Mouse (Mus musculus): ENCODE results near the gene Sgce. TPM values are rescaled to one million over a fixed set of nuclear protein-coding genes. Genes with fewer than 3 reads are reported as not detected.
"Not testable (repeated sequence)": the region's sequence is repeated elsewhere in the genome, so short reads cannot be mapped to it uniquely, and the experiment has no call there.

Sgce gene
- total and polyA plus RNA-seq, 2 experiments from 2014 or later = 35.0 to 44.6 TPM

- TF ChIP-seq CTCF (IDR thresholded peaks at IDR 0.05) = no peak
- ATAC-seq (ENCODE audit: low FRiP score) (no peak), DNase-seq (ENCODE audit: low spot score) (no peak)
- Histone ChIP-seq H3K4me1 (ENCODE audit: insufficient read depth, low read length) (no peaks in the 10 kb centered on the region), H3K27ac (ENCODE audit: low read depth, low read length) (no peak overlapping the region), H3K9me3 (ENCODE audit: low read length) (no peaks in the 10 kb centered on the region), H3K9ac (replicated peaks; ENCODE audit: low read length, poor library complexity, severe bottlenecking) (no peak overlapping the region), H3K27me3 (ENCODE audit: insufficient read depth, low read length) (no peaks in the 10 kb centered on the region), H3K36me3 (ENCODE audit: insufficient read depth, low read length) (no peaks in the 10 kb centered on the region), H3K4me2 (ENCODE audit: low read depth, low read length, poor library complexity, severe bottlenecking) (no peak overlapping the region), H3K4me3 (ENCODE audit: low read depth, low read length) (no peak overlapping the region)
- WGBS = 97% methylated on average over 6 of the region's 6 CpGs
Measured at GRCm38 (mm10) chr6:4665154-4665553, 81.9 kb downstream of the Sgce start.

GRCm38 (mm10) chr6:4664313-4664712, 82.7 kb downstream of the Sgce start:
- WGBS = 58% methylated on average over 2 of the region's 2 CpGs
- no peak for DNase-seq (ENCODE audit: low spot score)
- no peak for TF ChIP-seq CTCF (IDR thresholded peaks at IDR 0.05)
- Histone ChIP-seq H3K9me3 (ENCODE audit: low read length) (no peaks in the 10 kb centered on the region), H3K27ac (ENCODE audit: low read depth, low read length) (no peak overlapping the region), H3K9ac (replicated peaks; ENCODE audit: low read length, poor library complexity, severe bottlenecking) (no peak overlapping the region), H3K4me1 (ENCODE audit: insufficient read depth, low read length) (no peaks in the 10 kb centered on the region), H3K4me3 (ENCODE audit: low read depth, low read length) (no peak overlapping the region), H3K4me2 (ENCODE audit: low read depth, low read length, poor library complexity, severe bottlenecking) (no peak overlapping the region), H3K27me3 (ENCODE audit: insufficient read depth, low read length) (no peaks in the 10 kb centered on the region), H3K36me3 (ENCODE audit: insufficient read depth, low read length) (no peaks in the 10 kb centered on the region)
- ATAC-seq (ENCODE audit: low FRiP score) = no peak

GRCm38 (mm10) chr6:4663516-4663915, 83.5 kb downstream of the Sgce start:
- Histone ChIP-seq H3K4me1 (ENCODE audit: insufficient read depth, low read length) (no peaks in the 10 kb centered on the region), H3K27ac (ENCODE audit: low read depth, low read length) (no peak overlapping the region), H3K27me3 (ENCODE audit: insufficient read depth, low read length) (no peaks in the 10 kb centered on the region), H3K9me3 (ENCODE audit: low read length) (no peaks in the 10 kb centered on the region), H3K4me3 (ENCODE audit: low read depth, low read length) (no peak overlapping the region), H3K36me3 (ENCODE audit: insufficient read depth, low read length) (no peaks in the 10 kb centered on the region), H3K4me2 (ENCODE audit: low read depth, low read length, poor library complexity, severe bottlenecking) (no peak overlapping the region), H3K9ac (replicated peaks; ENCODE audit: low read length, poor library complexity, severe bottlenecking) (no peak overlapping the region)
- ATAC-seq (ENCODE audit: low FRiP score) (no peak), DNase-seq (ENCODE audit: low spot score) (no peak)
- WGBS = 49% methylated on average over 2 of the region's 2 CpGs
- TF ChIP-seq CTCF (IDR thresholded peaks at IDR 0.05) = no peak

- Histone ChIP-seq H3K27me3 (ENCODE audit: insufficient read depth, low read length) (no peaks in the 10 kb centered on the region), H3K9ac (replicated peaks; ENCODE audit: low read length, poor library complexity, severe bottlenecking) (no peak overlapping the region), H3K27ac (ENCODE audit: low read depth, low read length) (no peak overlapping the region), H3K4me2 (ENCODE audit: low read depth, low read length, poor library complexity, severe bottlenecking) (no peak overlapping the region), H3K4me3 (ENCODE audit: low read depth, low read length) (no peak overlapping the region), H3K4me1 (ENCODE audit: insufficient read depth, low read length) (no peaks in the 10 kb centered on the region), H3K9me3 (ENCODE audit: low read length) (no peaks in the 10 kb centered on the region), H3K36me3 (ENCODE audit: insufficient read depth, low read length) (no peaks in the 10 kb centered on the region)
- no peak for TF ChIP-seq CTCF (IDR thresholded peaks at IDR 0.05)
- no peak for ATAC-seq (ENCODE audit: low FRiP score)
- no peak for DNase-seq (ENCODE audit: low spot score)
- WGBS = 83% methylated on average over 13 of the region's 13 CpGs
Measured at GRCm38 (mm10) chr6:4658861-4659260, 88.1 kb downstream of the Sgce start.

- no peak for DNase-seq (ENCODE audit: low spot score)
- no peaks in the 10 kb centered on the region for H3K36me3 ChIP-seq (ENCODE audit: insufficient read depth, low read length)
- no peak overlapping the region for H3K27ac ChIP-seq (ENCODE audit: low read depth, low read length)
- TF ChIP-seq CTCF (IDR thresholded peaks at IDR 0.05) = no peak
- 0 out of 2 replicates have a peak, but pooled peaks cover 3% of the 10 kb centered on the region for H3K9me3 ChIP-seq (ENCODE audit: low read length)
- no peak overlapping the region for H3K9ac ChIP-seq (replicated peaks; ENCODE audit: low read length, poor library complexity, severe bottlenecking)
- 90% methylated on average over 4 of the region's 4 CpGs for WGBS
- ATAC-seq (ENCODE audit: low FRiP score) = no peak
- H3K4me2 ChIP-seq (ENCODE audit: low read depth, low read length, poor library complexity, severe bottlenecking) = no peak overlapping the region
- no peak overlapping the region for H3K4me3 ChIP-seq (ENCODE audit: low read depth, low read length)
- no peaks in the 10 kb centered on the region for H3K4me1 ChIP-seq (ENCODE audit: insufficient read depth, low read length)
- H3K27me3 ChIP-seq (ENCODE audit: insufficient read depth, low read length) = no peaks in the 10 kb centered on the region
Measured at GRCm38 (mm10) chr6:4655924-4656323, 91.1 kb downstream of the Sgce start.

GRCm38 (mm10) chr6:4655466-4655865, 91.5 kb downstream of the Sgce start:
- H3K4me1 ChIP-seq (ENCODE audit: insufficient read depth, low read length) = no peaks in the 10 kb centered on the region
- no peak overlapping the region for H3K4me2 ChIP-seq (ENCODE audit: low read depth, low read length, poor library complexity, severe bottlenecking)
- no peak overlapping the region for H3K27ac ChIP-seq (ENCODE audit: low read depth, low read length)
- no peak for DNase-seq (ENCODE audit: low spot score)
- TF ChIP-seq CTCF (IDR thresholded peaks at IDR 0.05) = no peak
- no peaks in the 10 kb centered on the region for H3K27me3 ChIP-seq (ENCODE audit: insufficient read depth, low read length)
- no peak overlapping the region for H3K9ac ChIP-seq (replicated peaks; ENCODE audit: low read length, poor library complexity, severe bottlenecking)
- ATAC-seq (ENCODE audit: low FRiP score) = no peak
- H3K36me3 ChIP-seq (ENCODE audit: insufficient read depth, low read length) = no peaks in the 10 kb centered on the region
- H3K9me3 ChIP-seq (ENCODE audit: low read length) = 0 out of 2 replicates have a peak, but pooled peaks cover 3% of the 10 kb centered on the region
- H3K4me3 ChIP-seq (ENCODE audit: low read depth, low read length) = no peak overlapping the region
- WGBS = 61% methylated on average over 5 of the region's 5 CpGs

GRCm38 (mm10) chr6:4653741-4654140, 93.3 kb downstream of the Sgce start:
- H3K4me3 ChIP-seq (ENCODE audit: low read depth, low read length); H3K36me3 ChIP-seq (ENCODE audit: insufficient read depth, low read length); H3K4me2 ChIP-seq (ENCODE audit: low read depth, low read length, poor library complexity, severe bottlenecking); H3K9ac ChIP-seq (replicated peaks; ENCODE audit: low read length, poor library complexity, severe bottlenecking); DNase-seq (ENCODE audit: low spot score); ATAC-seq (ENCODE audit: low FRiP score); H3K9me3 ChIP-seq (ENCODE audit: low read length); H3K27me3 ChIP-seq (ENCODE audit: insufficient read depth, low read length); H3K4me1 ChIP-seq (ENCODE audit: insufficient read depth, low read length); H3K27ac ChIP-seq (ENCODE audit: low read depth, low read length): not testable (repeated sequence)
- WGBS = 97% methylated on average over 12 of the region's 12 CpGs

Data from midbrain, postnatal 0 days (tissue).